Mouse (Mus musculus): ENCODE data around the gene Celf1.

DNA sequence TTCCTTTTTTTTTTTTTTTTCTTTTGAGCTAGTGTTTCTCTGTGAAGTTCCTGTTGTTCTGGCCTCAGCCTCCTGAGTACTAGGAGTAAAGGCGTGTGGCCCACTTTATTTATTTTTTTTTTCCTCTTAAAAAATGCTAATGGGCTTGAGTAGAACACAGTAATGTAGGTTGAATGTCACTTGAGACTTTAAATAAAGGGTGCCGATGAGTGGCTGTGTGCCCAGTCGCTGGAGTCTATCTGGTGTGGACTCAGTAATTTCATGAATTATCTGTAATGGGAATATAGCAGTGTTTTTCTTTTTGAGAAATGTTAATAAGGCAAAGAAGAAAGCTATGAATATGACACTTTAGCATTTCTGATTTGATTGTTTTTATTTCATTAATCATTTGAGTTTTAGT is 13.3 kb downstream of the Celf1 start:
- TF ChIP-seq GATA1 (IDR thresholded peaks at IDR 0.05; ENCODE audit: borderline replicate concordance, low read length) (no peak), FLI1 (IDR thresholded peaks at IDR 0.05; ENCODE audit: low read length) (no peak)

Measured in megakaryocyte, embryonic 14.5 days (primary cell).